Mouse (Mus musculus): ENCODE measurements around the gene Lmx1b.

Gene Lmx1b

DNA sequence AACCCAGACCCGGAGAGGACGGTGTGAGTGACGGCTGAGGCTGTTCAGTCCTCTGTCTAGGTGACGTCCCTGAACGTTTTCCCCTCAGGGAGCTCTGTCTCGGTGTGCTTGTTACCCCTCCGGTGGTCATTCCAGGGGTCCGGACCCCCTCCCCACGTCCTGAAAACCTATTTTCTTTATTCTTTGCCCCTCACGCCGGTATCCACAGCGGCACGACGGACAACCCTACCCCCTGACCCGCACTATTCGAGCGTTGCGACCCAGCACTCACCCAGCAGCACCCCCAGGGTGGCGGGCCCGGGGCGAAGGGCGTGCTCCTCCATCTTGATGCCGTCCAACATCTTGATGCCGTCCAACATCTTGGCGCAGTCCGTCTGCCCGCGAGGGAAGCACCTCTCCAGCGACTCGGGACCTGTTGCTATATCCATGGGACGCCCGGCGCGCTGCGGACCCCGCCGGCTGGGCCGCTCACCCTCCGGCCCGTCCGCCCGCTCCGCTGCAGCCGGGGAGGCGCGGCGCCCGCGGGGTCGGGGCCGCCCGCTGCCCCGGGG is at the start of gene Lmx1b:
Gene Lmx1b, minus strand, starts transcription at position 341 of the 551 bp plus-strand sequence.
- DNase-seq (ENCODE audit: low spot score) = no peak

DNA sequence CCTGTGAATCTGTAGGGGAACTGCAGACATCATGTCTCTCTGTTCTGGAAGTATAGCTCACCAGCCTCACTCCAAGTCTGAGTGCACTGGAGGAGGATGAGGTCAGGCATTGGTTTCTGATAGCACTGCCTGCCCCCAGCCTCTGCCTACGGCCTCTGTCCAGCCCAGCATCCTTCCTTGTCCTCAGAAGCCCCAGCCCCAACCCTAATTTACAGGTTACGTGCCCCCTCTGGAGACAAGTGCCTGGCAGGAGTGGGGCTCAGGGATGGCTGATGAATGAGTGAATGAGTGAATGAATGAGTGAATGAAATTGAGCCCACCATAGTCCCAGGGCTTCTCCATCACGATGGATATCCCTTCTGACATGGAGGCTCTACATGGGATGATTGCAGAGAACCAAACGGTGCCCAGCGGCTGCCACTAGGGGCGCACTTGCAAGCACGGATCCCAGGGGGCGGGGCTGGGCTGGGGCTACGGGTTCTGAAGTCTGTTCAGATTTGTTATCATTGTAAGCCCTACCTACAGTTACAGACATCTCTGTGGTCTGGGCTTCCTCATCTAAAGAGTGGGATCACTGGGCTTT is 49.7 kb upstream of the Lmx1b start:
- DNase-seq (ENCODE audit: low spot score) = peak; percentile 16

DNA sequence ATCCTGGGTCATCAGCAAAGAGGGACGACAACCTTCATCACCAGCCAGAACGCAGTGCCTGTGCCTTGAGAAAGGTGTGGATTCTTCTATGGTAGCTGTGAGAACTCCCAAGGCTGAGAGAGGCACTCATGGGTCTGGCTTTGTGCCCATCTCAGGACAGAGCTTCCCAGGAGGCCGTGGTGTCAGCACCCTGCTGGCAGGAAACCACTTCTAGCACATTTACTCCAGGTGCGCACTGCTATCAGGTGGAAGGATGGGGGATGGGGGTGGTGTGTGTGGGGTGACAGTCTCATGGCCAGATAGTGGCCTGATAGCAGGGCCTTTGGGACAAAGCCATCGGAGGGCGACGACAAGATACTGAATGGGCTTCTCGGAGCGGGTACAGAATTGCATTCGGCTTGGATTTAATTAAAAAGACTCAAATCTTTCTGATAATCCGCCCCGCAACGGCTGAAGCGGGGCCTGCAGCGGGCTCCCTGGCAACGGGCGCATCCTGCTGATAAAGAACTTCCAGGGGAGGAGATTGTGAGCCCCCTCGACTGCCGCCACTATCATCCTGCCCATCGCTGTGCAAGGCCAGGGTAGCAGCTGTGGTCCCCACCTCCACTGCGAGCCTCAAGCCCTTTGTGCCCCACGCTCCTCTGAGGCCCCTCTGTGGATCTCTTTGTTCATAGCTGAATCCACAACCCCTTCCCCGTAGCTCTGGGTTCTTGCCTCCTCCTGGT is 49.0 kb upstream of the Lmx1b start:
- DNase-seq (ENCODE audit: low spot score) = no peak

DNA sequence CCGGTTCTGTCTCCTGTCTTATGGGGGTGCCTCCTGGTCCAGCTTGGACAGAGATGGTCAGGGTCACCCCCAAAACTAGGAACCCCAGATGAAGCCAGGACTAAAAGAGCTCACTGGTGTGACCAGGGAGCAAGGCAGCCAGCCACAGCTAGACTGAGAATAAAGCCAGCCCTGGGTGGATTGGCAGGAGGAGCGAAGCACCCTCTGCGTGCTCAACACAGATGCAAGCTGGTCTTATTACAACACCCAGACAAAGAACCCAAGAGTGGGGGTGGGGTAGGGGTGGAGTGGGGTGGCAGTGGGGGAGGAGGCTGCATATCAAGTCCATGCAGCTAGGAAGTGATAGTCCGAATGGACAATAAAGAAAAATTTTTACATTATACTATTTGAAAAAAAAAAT is 43.3 kb upstream of the Lmx1b start:
- DNase-seq (ENCODE audit: low spot score) = no peak

DNA sequence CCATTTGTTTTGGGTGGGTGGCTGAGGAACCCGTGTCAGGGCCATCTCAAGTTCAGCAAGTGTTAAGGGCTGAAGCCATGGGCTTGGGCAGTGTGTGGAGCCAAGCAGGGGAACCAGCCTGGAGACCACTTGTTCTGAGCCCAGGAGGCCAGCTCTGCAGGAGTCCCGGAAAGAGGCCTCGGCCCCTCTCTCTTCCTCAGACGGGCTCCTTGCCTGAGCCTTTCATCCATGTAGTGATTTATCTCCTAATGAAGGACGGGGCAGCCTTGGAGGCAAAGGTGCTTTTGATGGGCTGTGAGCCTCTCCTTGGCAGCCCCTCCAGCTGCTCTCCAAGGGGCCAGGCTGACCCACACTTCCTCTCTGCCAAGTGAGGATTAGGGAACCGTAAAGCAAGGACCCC is 42.8 kb upstream of the Lmx1b start:
- no peak for DNase-seq (ENCODE audit: low spot score)

DNA sequence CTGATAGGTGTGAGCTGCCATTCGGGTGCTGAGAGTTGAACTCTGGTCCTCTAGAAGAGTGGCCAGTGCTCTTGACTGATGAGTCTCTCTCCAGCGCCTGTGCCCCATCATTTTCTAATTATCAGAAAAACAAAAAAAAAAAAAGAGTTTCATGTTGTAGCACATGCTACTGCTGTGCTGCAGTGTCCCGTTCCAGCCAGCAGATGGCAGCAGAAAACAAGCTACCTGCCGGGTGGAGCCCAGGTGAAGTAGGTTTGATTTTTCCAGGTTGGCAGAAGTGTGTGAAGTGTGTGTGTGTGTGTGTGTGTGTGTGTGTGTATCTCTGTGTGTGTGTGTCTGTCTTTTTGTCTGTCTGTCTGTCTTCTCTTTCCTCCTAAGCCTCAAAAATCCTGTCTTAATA is 41.9 kb upstream of the Lmx1b start:
- peak; percentile 31 for DNase-seq (ENCODE audit: low spot score)

DNA sequence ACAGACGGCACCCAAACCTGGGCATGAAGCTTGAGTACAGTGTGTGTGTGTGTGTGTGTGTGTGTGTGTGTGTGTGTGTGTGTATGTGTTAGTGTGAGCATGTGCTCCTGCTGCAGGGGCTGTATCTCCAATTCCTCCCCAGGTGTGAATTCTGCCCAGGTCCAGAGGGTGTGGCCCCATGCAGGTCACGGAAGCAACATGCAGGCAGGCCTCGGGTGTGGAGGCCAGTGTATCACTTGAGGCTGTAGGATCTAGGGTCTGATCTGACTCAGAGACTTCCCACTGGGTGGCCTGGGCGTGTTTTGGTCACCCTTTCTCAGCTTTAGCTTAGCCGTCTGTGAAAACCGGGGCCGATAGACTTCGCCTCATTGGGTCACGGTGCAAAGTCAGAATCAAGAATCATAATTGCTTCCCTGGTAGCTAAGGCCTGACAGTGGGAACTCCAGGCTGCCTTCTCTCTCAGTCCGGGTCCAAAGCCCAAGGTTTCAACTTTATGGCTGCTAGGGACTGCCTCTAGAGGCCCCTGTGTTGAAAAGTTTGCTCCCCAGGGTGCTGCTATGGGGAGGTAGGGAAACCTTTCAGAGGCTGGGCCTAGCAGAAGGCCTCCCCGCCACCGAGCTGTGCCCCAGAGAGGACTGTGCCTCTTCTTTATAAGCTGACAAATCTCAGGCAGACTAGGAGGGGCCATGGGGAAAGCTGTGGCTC is 38.8 kb upstream of the Lmx1b start:
- no peak for DNase-seq (ENCODE audit: low spot score)

DNA sequence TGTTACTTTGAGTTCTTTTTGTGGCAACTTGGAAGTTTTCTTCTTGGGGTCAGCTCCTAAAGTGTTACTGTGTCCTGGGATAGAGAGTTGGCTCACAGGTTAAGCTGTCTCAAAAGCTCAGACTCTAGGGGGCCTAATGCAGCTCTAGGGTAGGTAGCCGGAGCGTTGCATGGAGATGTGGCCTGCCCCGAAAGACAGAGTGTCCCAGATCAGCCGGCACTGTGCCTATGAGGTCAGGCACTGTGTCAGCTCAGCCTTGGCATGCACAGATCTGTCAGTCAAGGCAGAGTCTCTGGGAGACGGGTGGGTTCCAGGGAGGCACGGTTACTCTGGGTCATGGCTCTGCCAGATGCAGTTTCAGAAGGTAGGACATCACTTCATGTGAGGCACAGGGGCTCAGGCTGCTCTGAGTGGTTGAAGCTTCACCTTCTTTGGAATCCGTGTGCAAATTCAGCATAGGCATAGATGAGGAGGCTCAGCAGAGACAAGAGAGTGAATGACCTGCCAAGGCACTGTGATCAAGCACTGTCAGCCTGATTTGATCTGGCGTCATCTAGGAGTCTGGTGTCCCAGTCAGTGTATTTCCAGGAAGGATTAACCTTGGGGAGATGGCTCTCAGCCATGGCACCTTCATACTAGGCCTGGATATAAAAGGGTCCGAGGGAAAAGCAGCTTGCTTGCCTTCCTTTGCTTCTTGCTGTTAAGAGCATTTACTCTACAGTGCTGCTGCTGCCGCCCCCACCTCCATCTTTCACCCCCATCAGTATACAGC is 32.6 kb upstream of the Lmx1b start:
- DNase-seq (ENCODE audit: low spot score) = no peak

DNA sequence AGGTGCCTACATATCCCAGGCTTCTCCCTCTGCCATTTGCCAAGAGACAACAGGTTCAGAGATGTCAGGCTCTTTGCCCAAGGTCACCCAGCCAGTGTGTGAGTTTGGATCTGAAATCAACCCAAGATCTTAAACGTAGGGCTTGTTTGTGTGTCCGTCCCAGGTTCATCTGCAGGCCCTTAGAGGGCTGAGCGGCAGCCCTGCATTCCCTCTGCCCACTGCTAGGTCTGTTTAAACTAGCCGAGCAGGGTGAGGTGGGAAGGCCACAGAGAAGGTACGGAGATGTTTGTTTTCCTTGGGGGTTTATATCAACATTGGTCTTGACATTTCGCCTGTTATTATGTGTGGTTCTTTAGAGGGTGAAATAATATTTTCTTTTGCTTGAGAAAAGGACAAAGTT is 28.4 kb upstream of the Lmx1b start:
- no peak for DNase-seq (ENCODE audit: low spot score)

DNA sequence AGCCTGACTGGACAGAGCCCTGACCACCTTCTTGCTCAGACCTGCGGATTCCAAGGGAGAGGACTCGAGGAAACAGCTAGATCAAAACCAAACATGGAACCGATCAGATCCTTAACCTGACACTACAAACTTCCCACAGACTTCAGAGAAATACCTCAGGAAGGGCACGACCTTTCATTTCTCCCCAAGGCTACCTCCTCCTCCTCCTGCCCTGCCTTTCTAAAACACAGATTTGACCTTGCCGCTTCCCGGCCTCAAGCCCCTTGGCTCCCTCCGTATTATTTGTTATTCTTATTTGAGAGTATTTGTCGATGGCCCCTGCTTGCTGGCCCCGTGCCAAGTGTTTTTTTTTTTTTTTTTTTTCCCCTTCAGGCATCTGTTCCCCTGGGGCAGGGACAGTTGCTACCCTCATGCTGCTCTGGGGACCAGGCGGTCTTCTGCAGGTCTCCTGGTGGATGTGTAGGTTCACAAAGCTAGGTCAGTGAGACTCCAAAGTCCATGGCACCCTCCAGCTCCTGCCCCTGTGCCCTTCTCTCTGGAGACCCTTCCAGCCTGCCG is 26.2 kb upstream of the Lmx1b start:
- no peak for DNase-seq (ENCODE audit: low spot score)

DNA sequence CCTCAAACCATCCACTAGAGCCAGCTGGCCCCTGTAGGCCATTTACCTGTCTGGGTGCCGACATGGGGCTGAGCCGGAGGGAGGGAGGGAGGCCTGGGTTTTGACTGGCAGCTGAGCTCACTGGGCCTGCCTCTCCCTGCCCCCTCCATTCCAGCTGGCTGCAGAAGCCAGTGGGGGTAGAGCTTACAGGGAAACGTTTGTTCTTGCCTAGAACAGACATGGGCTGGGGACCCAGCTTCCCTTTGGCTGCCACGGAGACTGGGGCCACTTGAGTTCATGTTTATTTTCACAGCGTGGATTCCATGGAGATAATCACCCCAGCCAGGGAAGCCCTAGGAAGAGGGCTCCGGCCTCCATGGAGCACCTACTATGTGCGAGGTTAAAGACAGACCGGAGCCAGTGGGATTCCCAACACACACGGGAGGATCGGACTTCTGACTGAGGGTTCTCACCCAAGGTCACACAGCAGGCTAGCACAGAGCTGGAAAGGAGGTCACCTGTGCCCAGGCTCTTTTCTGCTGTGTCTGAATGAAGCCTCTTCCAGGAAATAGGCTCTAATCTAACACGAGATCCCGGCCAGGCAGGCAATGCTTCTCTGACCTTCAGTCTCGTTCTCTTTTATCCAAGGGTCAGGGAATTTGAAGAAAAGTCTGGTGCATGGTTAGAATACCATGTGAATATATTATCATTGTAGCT is 25.2 kb upstream of the Lmx1b start:
- no peak for DNase-seq (ENCODE audit: low spot score)

DNA sequence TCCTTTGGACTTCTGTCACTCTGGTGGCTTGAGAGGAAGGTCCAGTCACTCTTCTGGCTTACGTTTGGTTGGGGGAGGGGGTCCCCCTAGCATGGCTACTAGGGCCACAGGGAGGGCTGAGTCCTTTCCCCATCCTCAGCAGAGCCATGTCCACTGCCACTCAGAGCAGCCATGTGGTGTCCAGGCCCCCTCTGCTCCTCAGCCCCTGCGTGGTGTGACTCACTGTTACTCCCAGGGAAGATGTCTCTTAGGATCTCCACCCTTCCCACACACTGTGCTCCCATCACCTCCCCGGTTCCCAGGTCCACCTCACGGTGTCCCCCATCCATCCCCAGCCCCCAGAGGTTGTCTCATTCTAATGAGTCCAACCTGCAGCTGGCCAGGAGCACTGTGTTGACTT is 24.4 kb upstream of the Lmx1b start:
- no peak for DNase-seq (ENCODE audit: low spot score)

DNA sequence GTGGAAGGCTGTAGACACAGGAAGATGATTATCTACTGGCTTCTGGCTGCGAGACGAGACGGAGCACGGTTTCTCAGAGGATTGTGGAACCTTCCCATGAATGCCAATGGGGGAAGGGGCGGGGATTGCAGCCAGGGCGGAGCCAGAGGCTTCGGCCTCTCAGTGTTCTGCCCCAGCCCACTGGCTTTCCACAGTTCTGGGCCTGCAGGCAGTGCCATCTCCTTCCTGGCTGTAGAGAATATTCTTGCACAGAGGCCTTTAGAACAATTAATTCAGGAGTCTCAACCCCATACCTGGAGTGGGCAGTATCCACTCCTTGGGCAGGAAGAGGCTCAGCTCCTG is 18.9 kb upstream of the Lmx1b start:
- no peak for DNase-seq (ENCODE audit: low spot score)

DNA sequence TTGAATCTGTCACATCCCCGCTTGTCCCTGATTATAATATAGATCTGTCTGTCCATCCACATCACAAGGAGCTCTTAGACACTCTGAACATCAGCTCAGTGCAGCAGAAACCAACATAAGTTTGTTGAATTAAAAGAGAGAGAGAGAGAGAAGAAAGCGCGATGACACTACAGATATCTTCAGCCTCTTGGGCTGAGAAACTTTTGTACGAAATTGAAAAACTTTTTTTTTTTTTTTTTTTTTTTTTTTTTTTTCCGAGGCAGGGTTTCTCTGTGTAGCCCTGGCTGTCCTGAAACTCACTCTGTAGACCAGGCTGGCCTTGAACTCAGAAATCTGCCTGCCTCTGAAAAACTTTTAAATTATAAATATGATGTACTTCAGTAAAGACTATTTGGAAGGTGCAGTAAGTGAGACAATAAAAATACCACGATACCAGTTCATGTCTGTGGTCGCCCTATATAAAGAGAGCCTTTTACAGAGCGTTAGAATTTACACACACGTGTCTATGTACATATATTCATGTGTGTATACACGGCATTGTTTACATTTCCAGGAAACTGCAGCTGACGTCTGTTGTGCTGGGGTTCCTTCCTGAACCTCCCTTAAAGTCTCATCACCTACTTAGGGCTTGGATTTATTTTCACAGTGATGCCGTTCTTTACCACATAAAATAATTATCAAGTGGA is 18.4 kb upstream of the Lmx1b start:
- no peak for DNase-seq (ENCODE audit: low spot score)

DNA sequence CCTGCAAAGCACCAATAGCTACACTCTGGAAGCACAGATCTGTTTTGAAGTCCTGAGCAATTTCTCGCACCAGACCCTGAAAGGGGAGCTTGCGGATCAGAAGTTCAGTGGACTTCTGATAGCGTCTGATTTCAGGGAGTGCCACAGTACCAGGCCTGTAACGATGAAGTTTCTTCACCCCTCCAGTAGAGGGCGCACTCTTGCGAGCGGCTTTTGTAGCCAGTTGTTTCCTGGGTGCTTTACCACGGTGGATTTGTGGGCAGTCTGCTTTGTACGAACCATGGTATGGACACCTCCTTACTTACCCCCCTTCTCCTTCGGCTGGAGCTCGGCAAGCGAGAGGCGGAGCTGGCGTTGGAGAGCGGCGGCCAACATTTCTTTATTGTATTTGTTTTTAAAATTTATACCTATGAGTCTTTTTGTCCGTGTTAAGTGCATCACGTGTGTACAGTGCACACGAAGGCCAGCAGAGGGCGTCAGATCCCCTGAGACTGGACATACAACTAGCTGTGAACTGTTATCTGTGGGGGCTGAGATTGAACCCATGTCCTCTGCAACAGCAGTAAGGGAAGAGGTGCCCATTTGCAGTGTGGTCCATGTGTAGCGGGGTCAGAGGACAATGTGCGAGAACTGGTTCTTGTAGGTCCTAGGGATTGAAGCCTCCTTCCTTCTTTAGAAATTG is 12.3 kb upstream of the Lmx1b start:
- DNase-seq (ENCODE audit: low spot score) = no peak

DNA sequence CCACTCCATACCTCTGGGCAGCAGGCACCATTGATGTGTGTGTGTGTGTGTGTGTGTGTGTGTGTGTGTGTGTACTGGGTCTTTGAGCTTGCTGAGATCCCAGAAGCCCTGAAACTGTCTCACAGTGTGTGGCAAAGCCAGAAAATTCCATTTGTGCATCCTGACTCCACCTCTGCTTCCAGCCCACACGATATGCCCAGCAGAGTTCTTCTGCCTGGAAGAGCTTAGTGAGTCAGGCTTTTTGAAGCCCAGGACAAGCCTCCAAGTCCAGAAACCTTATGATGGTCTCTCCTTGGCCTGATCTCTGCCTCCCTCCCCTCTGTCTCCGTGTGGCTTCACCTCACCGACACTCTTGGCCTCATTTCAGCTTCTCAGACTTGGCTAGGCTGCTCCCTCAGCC is 9.1 kb upstream of the Lmx1b start:
- DNase-seq (ENCODE audit: low spot score) = no peak

DNA sequence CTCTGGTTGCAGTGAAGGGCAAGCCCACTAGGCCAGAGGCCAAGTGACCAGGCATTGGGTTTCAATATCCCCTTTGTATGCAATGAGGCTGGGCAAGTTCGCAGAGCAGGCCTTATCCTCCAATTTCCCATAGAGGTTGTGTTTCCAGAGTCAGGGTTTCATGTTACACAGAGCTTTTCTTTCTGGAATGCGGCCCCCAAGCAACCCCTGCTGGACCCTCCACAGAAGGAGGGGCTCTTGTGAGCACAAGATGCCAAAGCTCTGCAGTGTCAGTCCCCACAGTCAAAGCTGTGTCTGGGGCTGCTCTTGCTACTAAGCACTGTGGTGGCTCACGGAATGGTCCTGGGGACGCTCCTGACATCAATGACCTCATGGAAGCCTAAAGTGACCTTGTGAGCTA is 8.6 kb upstream of the Lmx1b start:
- no peak for DNase-seq (ENCODE audit: low spot score)

DNA sequence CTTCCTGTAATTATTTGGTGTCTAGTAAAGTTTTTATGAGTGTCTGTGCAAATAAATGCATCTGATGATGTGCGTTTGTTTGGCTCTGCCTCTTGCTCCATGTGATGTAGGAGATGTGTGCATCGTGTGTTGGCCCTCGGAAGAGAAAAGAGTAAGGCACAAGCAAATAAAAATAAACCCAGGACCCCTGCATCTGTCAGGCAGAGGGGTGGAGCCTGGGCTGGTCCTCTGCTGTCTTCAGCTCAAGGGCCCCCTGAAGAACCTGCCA is 5.9 kb upstream of the Lmx1b start:
- DNase-seq (ENCODE audit: low spot score) = no peak

DNA sequence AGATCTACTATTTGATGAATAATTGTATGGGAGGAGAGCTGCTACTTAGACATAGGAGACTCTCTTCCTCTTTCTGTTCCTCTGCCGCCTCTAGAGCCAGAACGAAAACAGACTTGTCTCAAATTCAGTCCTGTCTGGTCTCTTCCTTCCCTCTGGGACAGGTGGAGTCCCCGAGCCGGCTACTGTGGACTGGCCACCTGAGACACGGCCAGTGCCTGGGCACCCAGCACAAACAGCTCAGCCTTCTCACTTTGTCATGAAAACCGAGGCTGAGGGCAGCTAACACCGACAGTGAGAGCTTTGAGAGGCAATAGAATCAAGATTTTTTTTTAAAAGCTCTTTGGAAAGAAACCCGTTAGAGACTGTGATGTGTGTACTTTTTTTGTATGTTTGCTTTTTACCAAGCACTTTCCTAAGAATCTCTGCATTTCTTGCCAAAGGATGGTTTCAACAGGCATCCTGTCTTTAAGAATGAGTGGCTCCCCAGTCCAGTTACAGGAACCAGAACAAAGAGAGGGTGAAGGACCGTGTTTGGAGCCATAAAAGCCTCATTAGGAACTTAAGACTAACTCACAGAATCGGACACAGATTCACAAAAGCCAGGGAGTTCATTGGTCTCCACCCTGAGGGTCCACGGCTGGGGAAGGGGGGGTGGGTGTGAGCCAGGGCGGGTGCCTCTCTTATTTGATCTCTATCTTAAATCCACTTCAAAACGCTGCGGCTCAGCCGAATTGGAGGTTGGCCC is 5.4 kb upstream of the Lmx1b start:
- no peak for DNase-seq (ENCODE audit: low spot score)

Data from T-cell, adult 2 months (primary cell).